Mouse (Mus musculus): ENCODE measurements around the gene Casp9. TPM values are rescaled to one million over a fixed set of nuclear protein-coding genes. Genes with fewer than 3 reads are reported as not detected.

Casp9 gene
- polyA plus RNA-seq, 1 experiment from 2014 or later, result 18.6 TPM

- Histone ChIP-seq H3K4me1 (ENCODE audit: control insufficient read depth, insufficient read depth, low read length) (no peaks in the 10 kb centered on the region; the same call in 1 of the 2 replicates), H3K27me3 (ENCODE audit: control insufficient read depth, insufficient read depth, low read length) (no peaks in the 10 kb centered on the region), H3K27ac (ENCODE audit: low read depth, low read length) (no peak overlapping the region), H3K9ac (ENCODE audit: low read length) (no peak overlapping the region), H3K9me3 (ENCODE audit: control insufficient read depth, low read length) (no peaks in the 10 kb centered on the region), H3K36me3 (ENCODE audit: control insufficient read depth, insufficient read depth, low read length) (no peaks in the 10 kb centered on the region), H3K4me2 (no peak overlapping the region), H3K4me3 (ENCODE audit: low read depth, low read length) (no peak overlapping the region)
- 80% methylated on average over 3 of the region's 3 CpGs for whole genome bisulfite sequencing
- no peak for ATAC-seq (ENCODE audit: low FRiP score)
- DNase-seq (ENCODE audit: low spot score, missing footprints), result peak; percentile 71
Observed at GRCm38 (mm10) chr4:141821178-141821577, 27.8 kb downstream of the Casp9 start.

- WGBS, result 80% methylated on average over 10 of the region's 10 CpGs
- H3K4me3 ChIP-seq (ENCODE audit: low read depth, low read length), result no peak overlapping the region
- H3K9ac ChIP-seq (ENCODE audit: low read length), result no peak overlapping the region
- no peaks in the 10 kb centered on the region for H3K9me3 ChIP-seq (ENCODE audit: control insufficient read depth, low read length)
- no peak overlapping the region for H3K27ac ChIP-seq (ENCODE audit: low read depth, low read length)
- no peaks in the 10 kb centered on the region; the same call in 1 of the 2 replicates for H3K4me1 ChIP-seq (ENCODE audit: control insufficient read depth, insufficient read depth, low read length)
- H3K27me3 ChIP-seq (ENCODE audit: control insufficient read depth, insufficient read depth, low read length), result no peaks in the 10 kb centered on the region
- DNase-seq (ENCODE audit: low spot score, missing footprints), result peak; percentile 47
- ATAC-seq (ENCODE audit: low FRiP score), result no peak
- no peaks in the 10 kb centered on the region for H3K36me3 ChIP-seq (ENCODE audit: control insufficient read depth, insufficient read depth, low read length)
- H3K4me2 ChIP-seq, result no peak overlapping the region
Observed at GRCm38 (mm10) chr4:141822089-141822488, 28.7 kb downstream of the Casp9 start.

- no peaks in the 10 kb centered on the region for H3K4me1 ChIP-seq (ENCODE audit: control insufficient read depth, insufficient read depth, low read length)
- peak; percentile 75 for DNase-seq (ENCODE audit: low spot score, missing footprints)
- no peak overlapping the region for H3K4me3 ChIP-seq (ENCODE audit: low read depth, low read length)
- ATAC-seq (ENCODE audit: low FRiP score), result no peak
- H3K27ac ChIP-seq (ENCODE audit: low read depth, low read length), result no peak overlapping the region
- no peaks in the 10 kb centered on the region for H3K36me3 ChIP-seq (ENCODE audit: control insufficient read depth, insufficient read depth, low read length)
- no peak overlapping the region for H3K4me2 ChIP-seq
- H3K27me3 ChIP-seq (ENCODE audit: control insufficient read depth, insufficient read depth, low read length), result no peaks in the 10 kb centered on the region
- WGBS, result 71% methylated on average over 3 of the region's 3 CpGs
- no peaks in the 10 kb centered on the region for H3K9me3 ChIP-seq (ENCODE audit: control insufficient read depth, low read length)
- H3K9ac ChIP-seq (ENCODE audit: low read length), result no peak overlapping the region
Observed at GRCm38 (mm10) chr4:141822979-141823378, 29.6 kb downstream of the Casp9 start.

GRCm38 (mm10) chr4:141826060-141826459 lies 32.6 kb downstream of the Casp9 start, which contains the start of gene Cela2a:
Gene Cela2a (minus strand): TSS chr4:141826160.
- no peak within 1 kb of the TSS for H3K9ac ChIP-seq (ENCODE audit: low read length)
- H3K4me1 ChIP-seq (ENCODE audit: control insufficient read depth, insufficient read depth, low read length), result no peaks in the 10 kb centered on the region
- no peaks in the 10 kb centered on the region for H3K36me3 ChIP-seq (ENCODE audit: control insufficient read depth, insufficient read depth, low read length)
- WGBS, result 60% methylated on average over 5 of the region's 5 CpGs
- H3K9me3 ChIP-seq (ENCODE audit: control insufficient read depth, low read length), result no peaks in the 10 kb centered on the region
- no peak for DNase-seq (ENCODE audit: low spot score, missing footprints)
- no peaks in the 10 kb centered on the region for H3K27me3 ChIP-seq (ENCODE audit: control insufficient read depth, insufficient read depth, low read length)
- H3K27ac ChIP-seq (ENCODE audit: low read depth, low read length), result no peak within 1 kb of the TSS
- no peak for ATAC-seq (ENCODE audit: low FRiP score)
- H3K4me2 ChIP-seq, result no peak within 1 kb of the TSS
- no peak within 1 kb of the TSS for H3K4me3 ChIP-seq (ENCODE audit: low read depth, low read length)

- DNase-seq (ENCODE audit: low spot score, missing footprints) (no peak), ATAC-seq (ENCODE audit: low FRiP score) (no peak)
- no peak overlapping the region for H3K9ac ChIP-seq (ENCODE audit: low read length)
- H3K27ac ChIP-seq (ENCODE audit: low read depth, low read length), result no peak overlapping the region
- no peak overlapping the region for H3K4me3 ChIP-seq (ENCODE audit: low read depth, low read length)
- no peak overlapping the region for H3K4me2 ChIP-seq
- H3K4me1 ChIP-seq (ENCODE audit: control insufficient read depth, insufficient read depth, low read length), result no peaks in the 10 kb centered on the region
- H3K9me3 ChIP-seq (ENCODE audit: control insufficient read depth, low read length), result no peaks in the 10 kb centered on the region
- no peaks in the 10 kb centered on the region for H3K36me3 ChIP-seq (ENCODE audit: control insufficient read depth, insufficient read depth, low read length)
- H3K27me3 ChIP-seq (ENCODE audit: control insufficient read depth, insufficient read depth, low read length), result no peaks in the 10 kb centered on the region
- WGBS, result 89% methylated on average over 2 of the region's 2 CpGs
Observed at GRCm38 (mm10) chr4:141827401-141827800, 34.0 kb downstream of the Casp9 start.

GRCm38 (mm10) chr4:141828177-141828576 lies 34.8 kb downstream of the Casp9 start:
- ATAC-seq (ENCODE audit: low FRiP score) (no peak), DNase-seq (ENCODE audit: low spot score, missing footprints) (no peak)
- Histone ChIP-seq H3K4me1 (ENCODE audit: control insufficient read depth, insufficient read depth, low read length) (no peaks in the 10 kb centered on the region), H3K4me2 (no peak overlapping the region), H3K27ac (ENCODE audit: low read depth, low read length) (no peak overlapping the region), H3K9me3 (ENCODE audit: control insufficient read depth, low read length) (no peaks in the 10 kb centered on the region), H3K4me3 (ENCODE audit: low read depth, low read length) (no peak overlapping the region), H3K9ac (ENCODE audit: low read length) (no peak overlapping the region), H3K27me3 (ENCODE audit: control insufficient read depth, insufficient read depth, low read length) (no peaks in the 10 kb centered on the region), H3K36me3 (ENCODE audit: control insufficient read depth, insufficient read depth, low read length) (no peaks in the 10 kb centered on the region)
- WGBS, result 70% methylated on average over 4 of the region's 4 CpGs

GRCm38 (mm10) chr4:141830381-141830780 lies 37.0 kb downstream of the Casp9 start:
- DNase-seq (ENCODE audit: low spot score, missing footprints) (no peak), ATAC-seq (ENCODE audit: low FRiP score) (no peak)
- H3K27ac ChIP-seq (ENCODE audit: low read depth, low read length), result no peak overlapping the region
- no peak overlapping the region for H3K4me2 ChIP-seq
- H3K9ac ChIP-seq (ENCODE audit: low read length), result no peak overlapping the region
- WGBS, result 54% methylated on average over 11 of the region's 11 CpGs
- H3K36me3 ChIP-seq (ENCODE audit: control insufficient read depth, insufficient read depth, low read length), result no peaks in the 10 kb centered on the region
- H3K4me3 ChIP-seq (ENCODE audit: low read depth, low read length), result no peak overlapping the region
- H3K27me3 ChIP-seq (ENCODE audit: control insufficient read depth, insufficient read depth, low read length), result no peaks in the 10 kb centered on the region
- no peaks in the 10 kb centered on the region for H3K9me3 ChIP-seq (ENCODE audit: control insufficient read depth, low read length)
- H3K4me1 ChIP-seq (ENCODE audit: control insufficient read depth, insufficient read depth, low read length), result no peaks in the 10 kb centered on the region

GRCm38 (mm10) chr4:141831361-141831760 lies 37.9 kb downstream of the Casp9 start:
- DNase-seq (ENCODE audit: low spot score, missing footprints), result no peak
- H3K4me3 ChIP-seq (ENCODE audit: low read depth, low read length), result no peak overlapping the region
- H3K4me1 ChIP-seq (ENCODE audit: control insufficient read depth, insufficient read depth, low read length), result no peaks in the 10 kb centered on the region
- H3K9me3 ChIP-seq (ENCODE audit: control insufficient read depth, low read length), result no peaks in the 10 kb centered on the region
- H3K27ac ChIP-seq (ENCODE audit: low read depth, low read length), result no peak overlapping the region
- 80% methylated on average over 7 of the region's 7 CpGs for WGBS
- no peak overlapping the region for H3K9ac ChIP-seq (ENCODE audit: low read length)
- H3K27me3 ChIP-seq (ENCODE audit: control insufficient read depth, insufficient read depth, low read length), result no peaks in the 10 kb centered on the region
- no peak overlapping the region for H3K4me2 ChIP-seq
- no peaks in the 10 kb centered on the region for H3K36me3 ChIP-seq (ENCODE audit: control insufficient read depth, insufficient read depth, low read length)
- ATAC-seq (ENCODE audit: low FRiP score), result no peak

GRCm38 (mm10) chr4:141833911-141834310 lies 40.5 kb downstream of the Casp9 start:
- Histone ChIP-seq H3K4me3 (ENCODE audit: low read depth, low read length) (no peak overlapping the region), H3K4me1 (ENCODE audit: control insufficient read depth, insufficient read depth, low read length) (no peaks in the 10 kb centered on the region), H3K9ac (ENCODE audit: low read length) (no peak overlapping the region), H3K27ac (ENCODE audit: low read depth, low read length) (no peak overlapping the region), H3K27me3 (ENCODE audit: control insufficient read depth, insufficient read depth, low read length) (no peaks in the 10 kb centered on the region), H3K4me2 (no peak overlapping the region), H3K36me3 (ENCODE audit: control insufficient read depth, insufficient read depth, low read length) (no peaks in the 10 kb centered on the region), H3K9me3 (ENCODE audit: control insufficient read depth, low read length) (no peaks in the 10 kb centered on the region)
- no peak for ATAC-seq (ENCODE audit: low FRiP score)
- DNase-seq (ENCODE audit: low spot score, missing footprints), result no peak
- WGBS, result 60% methylated on average over 1 of the region's 1 CpGs
